Mouse (Mus musculus) liver, adult 2 months (tissue): ENCODE measurements at regions not wholly inside any gene's neighbourhood (a gene's known extent, or its start where the extent isn't known, plus 50 kb on each side); places are given as distances from the start of the nearest gene placed in this dataset.

Source experiments
- CTCF ChIP-seq: fragments of 200-500 bp; IDR thresholded peaks from 2 replicates; pipeline ENCODE4 v1.5.1; 2011; ENCODE audit warnings: low read depth, low read length, control low read depth
- POLR2A ChIP-seq: fragments of 200-500 bp; IDR thresholded peaks from 2 replicates; pipeline ENCODE4 v1.6.1; 2011; ENCODE audit warnings: low read length, control low read depth; ENCODE audit not compliant: insufficient read depth; ENCODE audit errors: extremely low read depth

DNA sequence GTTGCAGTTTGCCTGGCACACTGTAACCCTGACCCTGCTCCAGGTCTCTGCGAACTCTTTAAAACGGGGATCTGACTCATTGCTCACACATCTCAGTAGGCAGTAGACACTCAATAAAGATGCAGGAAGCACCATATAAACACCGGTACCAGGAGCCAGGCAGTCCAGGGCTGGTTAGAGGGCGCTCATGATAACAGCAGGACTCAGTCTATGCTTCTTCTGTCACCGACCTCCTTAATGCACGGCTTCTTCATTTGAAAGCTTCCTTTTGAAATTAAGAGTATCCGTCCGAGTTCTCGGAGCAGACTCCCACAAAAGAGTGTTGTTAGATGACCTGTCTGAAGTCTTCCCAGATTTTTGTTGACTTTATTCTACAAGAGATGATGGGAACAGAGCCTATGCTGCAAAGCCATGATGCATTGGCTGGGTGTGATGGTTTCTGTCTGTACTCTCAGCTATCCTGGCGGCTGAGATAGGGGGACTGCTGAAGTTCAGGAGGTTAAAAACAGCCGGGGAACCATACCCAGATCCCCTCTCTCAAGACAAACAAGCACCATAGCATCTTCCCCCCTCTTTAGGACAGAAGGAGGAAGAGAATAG, 62.5 kb upstream of the E2f3 start:
- TF ChIP-seq CTCF = no peak
- no peak for TF ChIP-seq POLR2A
